In the genomic region with DNA sequence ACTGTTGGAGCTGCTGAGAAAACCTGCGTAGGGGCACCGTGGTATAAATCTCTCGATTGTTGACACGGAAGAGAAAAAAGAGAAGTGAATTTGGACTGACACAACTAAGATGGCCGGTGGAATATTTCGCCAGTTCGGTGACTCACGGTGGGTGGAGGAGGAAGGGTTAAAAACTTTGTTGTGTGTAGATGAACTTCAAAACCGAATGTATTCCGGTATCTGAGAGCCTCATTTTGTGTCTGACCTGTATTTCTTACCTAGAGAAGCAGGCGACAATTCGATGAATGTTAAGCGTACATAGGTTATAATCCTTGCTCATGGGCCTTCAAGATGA, we compare ENCODE assay signal across 8 mouse cellular contexts. TPM values are rescaled to one million over a fixed set of nuclear protein-coding genes. Genes with fewer than 3 reads are reported as not detected.
DNase-seq lines count a peak whose midpoint lies in the region; ATAC-seq and TF ChIP-seq lines count a peak whose summit lies in the region.

No protein-coding gene starts in this region.

- peak overlapping the region; percentile 52 for H3K4me2 ChIP-seq in kidney, embryonic 14.5 days (replicated peaks; ENCODE audit: low read depth, low read length)
- H3K4me2 ChIP-seq in hindbrain, embryonic 15.5 days = peak overlapping the region; percentile 62
- peak overlapping the region; percentile 61 for H3K4me2 ChIP-seq in midbrain, embryonic 15.5 days

- H3K9ac ChIP-seq in kidney, embryonic 14.5 days (ENCODE audit: low read depth, low read length) = peak overlapping the region; percentile 93
- peak overlapping the region; percentile 89 for H3K9ac ChIP-seq in hindbrain, embryonic 15.5 days
- peak overlapping the region; percentile 83 for H3K9ac ChIP-seq in midbrain, embryonic 15.5 days

- ATAC-seq in kidney, embryonic 14.5 days (ENCODE audit: low FRiP score, low TSS enrichment) = 0 out of 2 replicates have a peak, but pooled peaks have one; percentile 8
- ATAC-seq in hindbrain, embryonic 15.5 days (ENCODE audit: low FRiP score, low read depth) = no peak; the same call in 1 of the 2 replicates
- ATAC-seq in midbrain, embryonic 15.5 days (replicated peaks) = peak; percentile 34; the same call in 1 of the 2 replicates

- TF ChIP-seq CTCF in bone marrow macrophage, adult 2 months (IDR thresholded peaks at IDR 0.05; ENCODE audit: low read depth, low read length) = no peak

- H3K27ac ChIP-seq in kidney, embryonic 14.5 days (ENCODE audit: low read depth, low read length) = peak overlapping the region; percentile 96
- H3K27ac ChIP-seq in bone marrow macrophage, adult 2 months (ENCODE audit: insufficient read depth, low read depth, low read length) = peak overlapping the region; percentile 86
- peak overlapping the region; percentile 95 for H3K27ac ChIP-seq in hindbrain, embryonic 15.5 days (replicated peaks)
- H3K27ac ChIP-seq in midbrain, embryonic 15.5 days = peak overlapping the region; percentile 98

- peak overlapping the region; percentile 87 for H3K4me3 ChIP-seq in kidney, embryonic 14.5 days (ENCODE audit: low read length)
- peak overlapping the region; percentile 98 for H3K4me3 ChIP-seq in bone marrow macrophage, adult 2 months (ENCODE audit: insufficient read depth, low read length)
- peak overlapping the region; percentile 79 for H3K4me3 ChIP-seq in hindbrain, embryonic 15.5 days
- peak overlapping the region; percentile 70 for H3K4me3 ChIP-seq in midbrain, embryonic 15.5 days

- no peaks in the 10 kb centered on the region for H3K36me3 ChIP-seq in kidney, embryonic 14.5 days (ENCODE audit: control insufficient read depth, insufficient read depth, low read length)
- H3K36me3 ChIP-seq in hindbrain, embryonic 15.5 days = no peaks in the 10 kb centered on the region
- no peaks in the 10 kb centered on the region for H3K36me3 ChIP-seq in midbrain, embryonic 15.5 days (replicated peaks)

- no peaks in the 10 kb centered on the region for H3K9me3 ChIP-seq in kidney, embryonic 14.5 days (ENCODE audit: control insufficient read depth, low read length)
- H3K9me3 ChIP-seq in hindbrain, embryonic 15.5 days = no peaks in the 10 kb centered on the region
- no peaks in the 10 kb centered on the region for H3K9me3 ChIP-seq in midbrain, embryonic 15.5 days

- TF ChIP-seq POLR2A in bone marrow macrophage, adult 2 months (IDR thresholded peaks at IDR 0.05; ENCODE audit: borderline replicate concordance, low read depth, low read length) = no peak

- 10% methylated on average over 13 of the region's 13 CpGs for WGBS in kidney, embryonic 14.5 days
- WGBS in hindbrain, embryonic 15.5 days = 11% methylated on average over 13 of the region's 13 CpGs
- WGBS in midbrain, embryonic 15.5 days = 12% methylated on average over 13 of the region's 13 CpGs

- DNase-seq in kidney, postnatal 25 days = no peak
- DNase-seq in gastrocnemius, adult 18-20 months (ENCODE audit: low spot score) = no peak
- DNase-seq in left cerebral cortex, adult 8-10 months (ENCODE audit: low spot score in 2 of 2) = no peak
- no peak for DNase-seq in yolk sac, embryonic 10.5 days (ENCODE audit: low spot score)

- H3K4me1 ChIP-seq in kidney, embryonic 14.5 days (ENCODE audit: control insufficient read depth, insufficient read depth, low read length) = peaks cover 5% of the 10 kb centered on the region; the same call in 1 of the 2 replicates
- H3K4me1 ChIP-seq in bone marrow macrophage, adult 2 months (ENCODE audit: control insufficient read depth, insufficient read depth, low read length) = peaks cover 7% of the 10 kb centered on the region
- peaks cover 13% of the 10 kb centered on the region for H3K4me1 ChIP-seq in hindbrain, embryonic 15.5 days (replicated peaks)
- H3K4me1 ChIP-seq in midbrain, embryonic 15.5 days = peaks cover 20% of the 10 kb centered on the region

- no peaks in the 10 kb centered on the region for H3K27me3 ChIP-seq in kidney, embryonic 14.5 days (ENCODE audit: control insufficient read depth, insufficient read depth, low read length)
- no peaks in the 10 kb centered on the region for H3K27me3 ChIP-seq in hindbrain, embryonic 15.5 days
- H3K27me3 ChIP-seq in midbrain, embryonic 15.5 days (replicated peaks) = no peaks in the 10 kb centered on the region

RNA-seq across cellular contexts. Expression of a gene that starts 0.4 kb away (rescaled TPM):
- 60.1 and 95.8 TPM in 2 replicates for polyA plus RNA-seq in kidney, embryonic 14.5 days (2014; fragmentation: Nextera tagmentation; extraction: Ambion mirVana)
- polyA plus RNA-seq in bone marrow macrophage, adult 2 months (2012; ENCODE audit: insufficient read depth, insufficient read length, missing spikeins) = 64.1 and 81.9 TPM in 2 replicates
- 65.0 and 68.5 TPM in 2 replicates for polyA plus RNA-seq in hindbrain, embryonic 15.5 days (2015; fragmentation: Nextera tagmentation; extraction: Ambion mirVana)
- 65.6 and 66.9 TPM in 2 replicates for polyA plus RNA-seq in midbrain, embryonic 15.5 days (2015; fragmentation: Nextera tagmentation; extraction: Ambion mirVana)
- 10 to 100 TPM; 30.5 to 35.0 TPM for total RNA-seq in gastrocnemius, adult 18-20 months (2021)
- 100 to 1,000 TPM; 139 to 145 (median 142) TPM for total RNA-seq in left cerebral cortex, adult 8-10 months (2022)

RNA-seq across cellular contexts. Expression of a gene that starts 40.6 kb away (rescaled TPM):
- 36.7 and 75.0 TPM in 2 replicates for polyA plus RNA-seq in kidney, embryonic 14.5 days (2014; fragmentation: Nextera tagmentation; extraction: Ambion mirVana)
- 36.8 and 42.0 TPM in 2 replicates for polyA plus RNA-seq in bone marrow macrophage, adult 2 months (2012; ENCODE audit: insufficient read depth, insufficient read length, missing spikeins)
- 23.7 and 25.1 TPM in 2 replicates for polyA plus RNA-seq in hindbrain, embryonic 15.5 days (2015; fragmentation: Nextera tagmentation; extraction: Ambion mirVana)
- 23.5 and 24.5 TPM in 2 replicates for polyA plus RNA-seq in midbrain, embryonic 15.5 days (2015; fragmentation: Nextera tagmentation; extraction: Ambion mirVana)
- total RNA-seq in gastrocnemius, adult 18-20 months (2021) = 1 to 10 TPM; 3.5 to 4.2 TPM
- 10 to 100 TPM; 22.4 to 24.1 (median 23.5) TPM for total RNA-seq in left cerebral cortex, adult 8-10 months (2022)
